Mouse (Mus musculus) E14TG2a.4 (cell line): ENCODE results near the gene Exoc4.

ENCODE experiments used
- H3K27me3 ChIP-seq: 2 replicates; pipeline ENCODE4 v1.6.1; 2014; ENCODE audit warnings: low read length, control low read depth; ENCODE audit not compliant: insufficient read depth
- H3K36me3 ChIP-seq: 2 replicates; pipeline ENCODE4 v1.6.1; 2014; ENCODE audit warnings: low read length, control low read depth; ENCODE audit not compliant: insufficient read depth
- H3K4me1 ChIP-seq: replicated peaks from 2 replicates; pipeline ENCODE4 v1.6.1; 2014; ENCODE audit warnings: low read depth, low read length, control low read depth
- H3K4me3 ChIP-seq: replicated peaks from 2 replicates; pipeline ENCODE4 v1.5.1; 2014; ENCODE audit warnings: mild to moderate bottlenecking, low read length
- H3K9me3 ChIP-seq: 2 replicates; pipeline ENCODE4 v1.6.1; 2014; ENCODE audit warnings: low read length, control low read depth
- CTCF ChIP-seq: conservative IDR thresholded peaks from 2 replicates; pipeline ENCODE4 v1.5.1; 2014; ENCODE audit warnings: low read length
- NANOG ChIP-seq: IDR thresholded peaks from 2 replicates; pipeline ENCODE4 v1.6.1; 2014; ENCODE audit warnings: borderline replicate concordance, low read length, mixed read lengths
- POU5F1 ChIP-seq: IDR thresholded peaks from 2 replicates; pipeline ENCODE4 v1.6.1; 2014; ENCODE audit warnings: low read length, borderline replicate concordance

The Exoc4 gene

DNA sequence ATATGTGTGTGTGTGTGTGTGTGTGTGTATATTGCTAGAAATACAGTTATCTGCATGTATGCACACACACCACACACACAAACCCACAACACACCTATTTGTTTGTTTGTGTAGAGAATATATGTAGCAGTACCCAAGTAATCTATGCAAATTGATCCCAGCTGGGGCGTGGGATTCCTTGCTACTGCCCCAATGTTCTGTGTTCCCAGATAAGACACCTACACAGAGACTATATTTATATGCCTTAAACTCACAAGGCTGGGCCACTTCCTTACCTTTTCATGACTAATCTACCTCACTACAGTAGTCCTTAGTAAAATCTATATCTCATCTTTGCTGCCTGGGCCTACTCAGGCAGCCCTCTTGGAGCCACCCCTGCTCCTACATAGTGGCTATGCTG lies 312.0 kb downstream of the Exoc4 start:
- no peaks in the 10 kb centered on the region for H3K27me3 ChIP-seq
- no peaks in the 10 kb centered on the region for H3K9me3 ChIP-seq
- H3K4me3 ChIP-seq: no peak overlapping the region
- no peaks in the 10 kb centered on the region for H3K36me3 ChIP-seq
- no peak for TF ChIP-seq POU5F1
- no peak for TF ChIP-seq NANOG
- no peak for TF ChIP-seq CTCF
- peaks cover 10% of the 10 kb centered on the region for H3K4me1 ChIP-seq

DNA sequence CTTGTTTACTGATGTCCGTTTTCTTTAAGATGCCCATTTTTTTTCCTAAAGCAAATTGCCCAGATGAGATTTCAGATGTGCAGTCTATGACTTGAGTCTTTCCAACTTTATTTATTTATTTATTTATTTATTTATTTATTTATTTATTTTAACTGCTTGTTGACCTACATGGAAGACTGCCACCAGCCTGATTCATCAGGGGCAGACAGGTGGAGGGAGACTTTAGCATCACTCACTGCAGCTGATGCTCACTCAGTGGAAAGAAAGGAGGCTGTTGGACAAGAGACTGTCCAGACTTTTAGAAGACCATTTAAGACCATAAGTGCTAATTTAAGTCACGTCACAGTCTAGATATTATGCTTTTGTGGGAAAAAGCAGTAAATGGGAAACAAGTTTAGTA lies 313.0 kb downstream of the Exoc4 start:
- TF ChIP-seq NANOG (no peak), POU5F1 (no peak), CTCF (no peak)
- Histone ChIP-seq H3K9me3 (no peaks in the 10 kb centered on the region), H3K4me3 (no peak overlapping the region), H3K36me3 (no peaks in the 10 kb centered on the region), H3K4me1 (peaks cover 10% of the 10 kb centered on the region), H3K27me3 (no peaks in the 10 kb centered on the region)

DNA sequence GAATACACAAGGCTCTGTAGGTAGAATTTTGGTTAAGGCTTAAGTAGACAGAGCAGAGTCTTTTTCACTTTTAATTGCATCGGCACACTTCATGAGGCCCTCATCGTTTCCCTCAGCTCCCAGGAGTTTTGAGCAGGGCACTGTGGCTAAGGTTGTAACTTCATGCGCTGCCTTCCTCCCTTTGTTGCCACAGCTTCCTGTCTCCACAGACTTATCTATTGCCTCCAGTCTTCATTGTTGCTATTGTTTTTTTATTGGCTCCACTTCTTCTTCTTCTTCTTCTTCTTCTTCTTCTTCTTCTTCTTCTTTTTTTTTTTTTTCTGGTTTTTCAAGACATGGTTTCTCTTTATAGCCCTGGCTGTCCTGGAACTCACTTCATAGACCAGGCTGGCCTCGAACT lies 327.1 kb downstream of the Exoc4 start:
- Histone ChIP-seq H3K4me3 (no peak overlapping the region), H3K27me3 (no peaks in the 10 kb centered on the region), H3K9me3 (no peaks in the 10 kb centered on the region), H3K36me3 (peaks cover 8% of the 10 kb centered on the region; the same call in 1 of the 2 replicates), H3K4me1 (no peaks in the 10 kb centered on the region)
- no peak for TF ChIP-seq POU5F1
- no peak for TF ChIP-seq CTCF
- no peak for TF ChIP-seq NANOG

DNA sequence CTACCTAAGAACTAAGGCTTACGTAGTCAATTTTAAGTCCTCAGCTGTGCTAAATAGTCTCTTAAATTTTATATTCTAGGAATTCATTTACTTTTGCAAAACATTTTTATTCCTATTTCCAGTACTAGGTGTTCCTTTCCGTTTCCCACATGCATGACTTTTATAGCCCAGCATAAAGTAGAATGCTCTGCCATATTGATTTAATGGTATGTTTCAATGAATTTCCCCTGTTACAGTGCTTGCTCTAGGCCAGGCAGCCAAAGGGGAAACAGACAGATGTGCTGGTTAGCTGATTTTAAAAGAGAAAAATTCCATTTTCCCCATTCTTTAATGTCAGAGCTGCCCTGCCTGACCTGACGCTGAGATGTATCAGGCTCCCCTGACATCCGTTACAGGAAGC lies 359.6 kb downstream of the Exoc4 start:
- Histone ChIP-seq H3K4me1 (no peaks in the 10 kb centered on the region), H3K27me3 (no peaks in the 10 kb centered on the region), H3K4me3 (no peak overlapping the region), H3K9me3 (no peaks in the 10 kb centered on the region), H3K36me3 (peaks cover 7% of the 10 kb centered on the region; the same call in 1 of the 2 replicates)
- no peak for TF ChIP-seq NANOG
- no peak for TF ChIP-seq POU5F1
- TF ChIP-seq CTCF: no peak

DNA sequence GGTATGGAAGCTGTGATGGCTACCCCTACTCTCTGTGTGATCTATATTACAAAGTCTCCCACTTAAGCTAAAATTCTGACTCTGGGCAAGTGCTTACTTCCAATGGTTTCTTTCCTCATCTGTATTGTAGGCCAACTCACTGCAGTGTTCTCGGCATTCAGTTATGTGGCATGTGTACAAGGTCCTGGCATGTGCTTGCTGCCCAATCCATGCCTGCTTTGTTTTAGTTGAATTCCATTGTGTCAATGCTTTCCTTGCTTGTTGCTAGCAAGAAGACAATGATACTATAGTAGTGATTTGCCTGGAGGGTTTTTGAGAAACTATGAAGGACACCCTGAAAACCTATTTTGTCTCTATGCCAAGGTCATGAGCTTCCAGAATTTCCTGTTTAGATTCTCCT lies 365.1 kb downstream of the Exoc4 start:
- H3K4me1 ChIP-seq: no peaks in the 10 kb centered on the region
- H3K9me3 ChIP-seq: no peaks in the 10 kb centered on the region
- no peaks in the 10 kb centered on the region for H3K27me3 ChIP-seq
- no peaks in the 10 kb centered on the region for H3K36me3 ChIP-seq
- H3K4me3 ChIP-seq: no peak overlapping the region
- TF ChIP-seq CTCF (no peak), POU5F1 (no peak), NANOG (no peak)

DNA sequence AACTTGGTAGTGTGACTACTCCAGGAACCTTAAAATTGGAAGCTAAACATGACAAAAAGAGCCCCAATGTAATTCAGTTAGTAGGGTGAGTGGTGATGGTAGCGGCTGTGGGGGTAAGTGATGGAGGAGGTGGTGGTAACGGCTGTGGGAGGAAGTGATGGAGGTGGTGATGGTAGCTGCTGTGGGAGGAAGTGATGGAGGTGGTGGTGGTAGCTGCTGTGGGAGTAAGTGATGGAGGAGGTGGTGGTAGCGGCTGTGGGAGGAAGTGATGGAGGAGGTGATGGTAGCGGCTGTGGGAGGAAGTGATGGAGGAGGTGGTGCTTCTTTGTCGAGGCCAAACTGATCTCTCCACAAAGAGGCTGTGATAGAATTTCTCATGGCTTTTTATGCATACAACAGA lies 369.7 kb downstream of the Exoc4 start:
- Histone ChIP-seq H3K9me3 (no peaks in the 10 kb centered on the region), H3K27me3 (no peaks in the 10 kb centered on the region), H3K36me3 (no peaks in the 10 kb centered on the region), H3K4me3 (no peak overlapping the region), H3K4me1 (peaks cover 29% of the 10 kb centered on the region)
- TF ChIP-seq NANOG: no peak
- TF ChIP-seq POU5F1: no peak
- TF ChIP-seq CTCF: no peak

DNA sequence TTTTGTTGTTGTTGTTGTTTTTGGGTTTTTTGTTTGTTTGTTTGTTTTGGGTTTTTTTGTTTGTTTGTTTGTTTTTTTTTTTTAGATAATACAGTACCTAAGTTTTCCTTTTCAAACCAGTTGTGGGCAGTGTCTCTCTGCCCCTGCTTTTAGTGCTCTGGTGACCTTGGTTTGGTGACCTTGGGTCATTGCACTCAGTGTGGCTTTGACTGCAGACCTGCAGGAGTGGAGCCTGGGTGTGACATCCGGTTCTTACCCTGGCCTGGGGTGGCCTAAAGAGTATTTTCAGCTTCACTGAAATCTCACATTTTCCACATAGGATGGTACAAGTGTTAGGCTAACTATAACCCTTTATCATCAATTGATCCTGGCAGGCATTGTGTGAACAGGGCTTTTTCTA lies 371.8 kb downstream of the Exoc4 start:
- no peak for TF ChIP-seq CTCF
- no peak for TF ChIP-seq NANOG
- TF ChIP-seq POU5F1: no peak
- Histone ChIP-seq H3K4me3 (no peak overlapping the region), H3K9me3 (no peaks in the 10 kb centered on the region), H3K36me3 (no peaks in the 10 kb centered on the region), H3K27me3 (no peaks in the 10 kb centered on the region), H3K4me1 (peaks cover 29% of the 10 kb centered on the region)

DNA sequence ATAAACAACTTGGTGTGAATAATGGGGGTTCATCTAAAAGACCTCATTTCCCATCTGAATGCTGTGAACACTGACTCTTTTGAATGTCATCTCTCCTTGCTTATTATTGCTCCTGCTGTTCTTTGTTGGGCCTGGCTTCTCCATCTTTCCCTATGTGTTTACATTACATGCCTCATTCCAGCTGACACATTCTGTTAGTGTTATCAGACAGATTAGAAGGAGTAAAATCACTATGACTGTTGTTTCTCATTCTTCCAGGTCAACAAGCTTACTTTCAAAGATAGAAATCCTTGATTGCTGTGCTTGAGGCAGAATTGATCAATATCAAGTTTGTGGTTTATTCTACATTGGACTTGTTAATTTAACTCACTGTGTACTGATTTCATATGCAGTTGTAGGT lies 377.0 kb downstream of the Exoc4 start:
- Histone ChIP-seq H3K4me3 (no peak overlapping the region), H3K27me3 (no peaks in the 10 kb centered on the region), H3K4me1 (peaks cover 19% of the 10 kb centered on the region), H3K36me3 (no peaks in the 10 kb centered on the region), H3K9me3 (peaks cover 17% of the 10 kb centered on the region)
- TF ChIP-seq CTCF (no peak), POU5F1 (no peak), NANOG (no peak)

DNA sequence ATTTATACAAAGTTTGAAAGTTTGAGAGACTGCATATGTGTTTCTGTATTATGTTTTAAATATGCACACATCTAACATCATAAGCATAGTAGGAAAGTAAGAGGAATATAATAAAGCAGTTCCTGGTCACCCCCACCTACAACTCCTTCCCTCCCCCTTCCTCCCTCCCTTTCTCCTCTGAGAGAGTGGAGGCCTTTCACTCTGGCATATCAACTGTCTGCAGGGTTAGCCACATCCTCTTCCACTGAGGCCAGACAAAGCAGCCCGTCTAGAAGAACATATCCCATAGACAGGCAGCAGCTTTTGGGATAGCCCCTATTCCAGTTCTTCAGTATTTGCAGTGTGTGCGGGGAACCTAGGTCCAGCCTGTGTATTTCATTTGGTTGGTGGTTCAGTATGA lies 382.2 kb downstream of the Exoc4 start:
- H3K36me3 ChIP-seq: no peaks in the 10 kb centered on the region
- TF ChIP-seq POU5F1 (no peak), CTCF (no peak), NANOG (no peak)

DNA sequence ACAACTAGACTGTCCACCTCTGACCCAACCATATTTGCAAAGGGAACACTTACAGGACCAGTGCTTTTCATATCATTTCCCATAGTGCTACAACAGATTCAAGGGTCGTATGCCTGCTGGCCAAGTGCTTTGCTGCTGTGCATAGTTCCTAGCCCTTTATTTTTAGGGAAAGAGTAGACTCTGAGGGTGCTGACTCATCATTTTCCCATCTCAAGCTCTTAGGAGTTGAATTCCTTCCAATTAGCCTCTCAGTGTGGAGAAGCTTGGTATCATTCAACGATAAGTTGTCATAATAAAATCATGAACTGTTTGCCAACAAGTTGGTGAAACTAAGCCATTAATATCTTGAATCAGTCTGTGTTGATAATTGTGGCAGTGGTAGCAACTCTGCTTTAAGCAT lies 388.3 kb downstream of the Exoc4 start:
- H3K36me3 ChIP-seq: no peaks in the 10 kb centered on the region
- no peaks in the 10 kb centered on the region for H3K9me3 ChIP-seq
- TF ChIP-seq NANOG (no peak), POU5F1 (no peak), CTCF (no peak)
- H3K4me3 ChIP-seq: no peak overlapping the region
- no peaks in the 10 kb centered on the region for H3K27me3 ChIP-seq
- H3K4me1 ChIP-seq: no peaks in the 10 kb centered on the region

More for the DNA sequence above, 382.2 kb downstream of the Exoc4 start:
- peaks cover 17% of the 10 kb centered on the region for H3K9me3 ChIP-seq
- H3K4me3 ChIP-seq: no peak overlapping the region
- H3K27me3 ChIP-seq: no peaks in the 10 kb centered on the region
- H3K4me1 ChIP-seq: no peaks in the 10 kb centered on the region
